Mouse (Mus musculus): ENCODE data around the gene Cdh4. TPM values are rescaled to one million over a fixed set of nuclear protein-coding genes. Genes with fewer than 3 reads are reported as not detected.
A peak's percentile ranks its signal among the peaks of the same experiment; 100 is the strongest.

Cdh4 gene
- polyA plus RNA-seq, 1 experiment from 2014 or later, result 17.0 TPM

DNA sequence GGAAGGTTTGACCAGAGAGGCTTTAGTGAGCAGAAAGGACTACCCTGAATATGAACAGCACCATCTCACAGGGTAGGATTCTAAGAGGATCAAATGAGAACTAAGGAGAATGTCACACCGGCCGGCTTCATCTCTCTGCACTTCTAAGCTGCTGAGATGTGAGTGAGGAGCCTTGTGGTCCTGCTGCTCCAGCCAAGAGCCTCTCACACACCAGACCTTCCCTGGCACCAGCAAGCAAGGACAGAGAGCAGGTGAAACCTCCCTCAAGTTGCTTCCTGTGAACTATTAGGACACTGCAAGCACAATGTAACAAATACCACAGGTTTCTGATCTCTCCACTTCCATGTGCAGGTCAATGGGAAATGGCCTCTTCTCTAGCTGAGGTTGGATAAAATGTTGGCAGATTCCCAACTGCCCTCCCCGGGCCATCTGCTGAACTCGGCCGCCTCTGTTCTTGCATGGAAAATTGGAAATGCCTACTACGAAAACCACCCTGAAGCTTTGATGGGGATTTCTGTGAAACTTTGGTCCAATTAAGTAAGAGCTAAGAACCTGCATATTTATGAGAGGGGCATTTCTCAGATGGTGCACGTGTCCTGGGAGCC, 88.3 kb downstream of the Cdh4 start:
- Histone ChIP-seq H3K36me3 (replicated peaks) (no peaks in the 10 kb centered on the region), H3K27me3 (ENCODE audit: poor library complexity, severe bottlenecking) (peaks cover 48% of the 10 kb centered on the region), H3K27ac (peak overlapping the region; percentile 65), H3K4me1 (peaks cover 86% of the 10 kb centered on the region), H3K9me3 (no peaks in the 10 kb centered on the region), H3K4me3 (no peak overlapping the region)
- 85% methylated on average over 7 of the region's 7 CpGs for WGBS
- DNase-seq (ENCODE audit: extremely low spot score, low spot score), result no peak

DNA sequence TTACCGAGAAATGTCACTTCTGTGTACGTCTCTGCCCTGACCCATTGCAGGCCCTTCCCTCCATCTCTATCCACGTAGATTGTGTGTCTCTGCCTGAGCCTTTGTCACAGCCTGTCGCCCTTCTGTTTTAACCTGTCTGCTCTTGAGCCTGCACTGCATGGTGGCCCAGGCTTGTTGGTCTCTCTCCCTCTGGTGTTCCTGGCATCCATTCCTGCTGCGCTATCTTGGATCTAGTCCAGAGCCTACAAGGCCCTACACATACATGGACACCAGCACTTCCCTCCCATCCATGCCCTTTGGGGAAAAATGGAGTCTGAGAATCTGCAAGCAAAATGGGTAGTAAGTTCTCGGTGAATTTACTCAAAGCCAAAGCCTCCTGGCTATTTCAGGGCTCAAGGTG, 91.0 kb downstream of the Cdh4 start:
- 83% methylated on average over 6 of the region's 6 CpGs for WGBS
- H3K9me3 ChIP-seq, result no peaks in the 10 kb centered on the region
- peaks cover 54% of the 10 kb centered on the region for H3K27me3 ChIP-seq (ENCODE audit: poor library complexity, severe bottlenecking)
- peaks cover 94% of the 10 kb centered on the region for H3K4me1 ChIP-seq
- no peak overlapping the region for H3K4me3 ChIP-seq
- no peak for DNase-seq (ENCODE audit: extremely low spot score, low spot score)
- no peaks in the 10 kb centered on the region for H3K36me3 ChIP-seq (replicated peaks)
- H3K27ac ChIP-seq, result peak overlapping the region; percentile 63; the same call in 1 of the 2 replicates

GRCm38 (mm10) chr2:179533881-179534280, 91.7 kb downstream of the Cdh4 start:
- Histone ChIP-seq H3K27ac (peak overlapping the region; percentile 63), H3K4me1 (peaks cover 94% of the 10 kb centered on the region)
- WGBS, result 57% methylated on average over 2 of the region's 2 CpGs

DNA sequence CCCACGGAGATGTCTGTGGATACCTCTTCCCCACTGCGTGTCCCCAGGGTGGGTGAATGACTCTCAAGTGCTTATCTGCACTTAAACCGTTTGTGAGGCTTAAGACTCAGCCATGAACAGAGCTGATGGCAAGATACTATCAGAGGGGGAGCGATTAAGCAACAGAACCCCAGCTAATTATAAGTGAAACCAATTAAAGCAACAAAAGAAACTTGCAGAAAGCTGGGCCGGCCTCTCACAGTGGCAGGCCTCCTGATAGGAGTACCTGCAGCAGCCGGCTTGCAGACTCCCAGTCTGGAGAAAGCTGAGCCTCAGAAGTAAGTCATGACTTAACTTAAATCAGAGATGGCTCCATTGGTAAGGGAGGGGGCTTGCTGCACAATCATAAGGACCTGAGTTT, 93.0 kb downstream of the Cdh4 start:
- Histone ChIP-seq H3K27ac (peak overlapping the region; percentile 82), H3K4me1 (peaks cover 94% of the 10 kb centered on the region), H3K9me3 (no peaks in the 10 kb centered on the region), H3K27me3 (ENCODE audit: poor library complexity, severe bottlenecking) (peaks cover 48% of the 10 kb centered on the region), H3K36me3 (replicated peaks) (no peaks in the 10 kb centered on the region), H3K4me3 (no peak overlapping the region)
- WGBS, result 7% methylated on average over 6 of the region's 6 CpGs
- peak; percentile 41 for DNase-seq (ENCODE audit: extremely low spot score, low spot score)

More at GRCm38 (mm10) chr2:179533881-179534280, 91.7 kb downstream of the Cdh4 start:
- no peak for DNase-seq (ENCODE audit: extremely low spot score, low spot score)
- Histone ChIP-seq H3K9me3 (no peaks in the 10 kb centered on the region), H3K4me3 (no peak overlapping the region), H3K27me3 (ENCODE audit: poor library complexity, severe bottlenecking) (peaks cover 56% of the 10 kb centered on the region), H3K36me3 (replicated peaks) (no peaks in the 10 kb centered on the region)

GRCm38 (mm10) chr2:179536762-179537161, 94.5 kb downstream of the Cdh4 start:
- Histone ChIP-seq H3K27ac (peak overlapping the region; percentile 85), H3K27me3 (ENCODE audit: poor library complexity, severe bottlenecking) (peaks cover 36% of the 10 kb centered on the region), H3K4me1 (peaks cover 90% of the 10 kb centered on the region), H3K9me3 (peaks cover 8% of the 10 kb centered on the region; the same call in 1 of the 2 replicates), H3K36me3 (replicated peaks) (peaks cover 11% of the 10 kb centered on the region), H3K4me3 (0 out of 2 replicates have a peak overlapping the region, but pooled peaks have one; percentile 24)
- DNase-seq (ENCODE audit: extremely low spot score, low spot score), result no peak
- 3% methylated on average over 2 of the region's 2 CpGs for WGBS

DNA sequence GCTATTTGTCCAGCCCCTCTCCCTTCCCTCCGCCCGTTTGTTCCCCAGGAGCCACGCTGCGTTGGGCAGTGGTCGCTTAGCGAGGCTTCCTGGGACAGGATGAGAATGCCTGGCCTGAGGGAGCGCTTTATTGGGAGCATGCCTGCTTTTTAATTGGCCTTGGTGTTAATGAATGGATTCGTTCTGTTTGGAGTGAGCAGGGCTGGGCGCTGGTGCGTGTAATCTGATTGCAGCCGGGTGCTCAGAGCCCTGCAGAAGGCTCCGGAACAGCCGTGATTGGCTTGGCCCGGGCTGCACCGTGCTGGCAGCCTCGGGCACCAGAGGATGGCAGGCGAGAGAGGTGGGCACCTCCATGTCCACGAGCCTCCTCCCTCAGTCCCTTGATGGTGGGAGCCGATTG, 95.2 kb downstream of the Cdh4 start:
- H3K9me3 ChIP-seq, result peaks cover 8% of the 10 kb centered on the region; the same call in 1 of the 2 replicates
- peaks cover 86% of the 10 kb centered on the region for H3K4me1 ChIP-seq
- H3K36me3 ChIP-seq (replicated peaks), result peaks cover 11% of the 10 kb centered on the region
- peak overlapping the region; percentile 33 for H3K4me3 ChIP-seq
- peaks cover 31% of the 10 kb centered on the region for H3K27me3 ChIP-seq (ENCODE audit: poor library complexity, severe bottlenecking)
- under 1% methylated on average over 19 of the region's 19 CpGs for WGBS
- peak overlapping the region; percentile 85 for H3K27ac ChIP-seq
- peak; percentile 88 for DNase-seq (ENCODE audit: extremely low spot score, low spot score)

GRCm38 (mm10) chr2:179537800-179538450, 95.7 kb downstream of the Cdh4 start:
- H3K4me3 ChIP-seq, result peak overlapping the region; percentile 33
- H3K4me1 ChIP-seq, result peaks cover 82% of the 10 kb centered on the region

GRCm38 (mm10) chr2:179538535-179538934, 96.3 kb downstream of the Cdh4 start:
- H3K4me1 ChIP-seq, result peaks cover 80% of the 10 kb centered on the region
- peaks cover 11% of the 10 kb centered on the region for H3K36me3 ChIP-seq (replicated peaks)
- no peak overlapping the region for H3K4me3 ChIP-seq
- WGBS, result 42% methylated on average over 4 of the region's 4 CpGs
- peaks cover 8% of the 10 kb centered on the region; the same call in 1 of the 2 replicates for H3K9me3 ChIP-seq
- no peak for DNase-seq (ENCODE audit: extremely low spot score, low spot score)
- H3K27me3 ChIP-seq (ENCODE audit: poor library complexity, severe bottlenecking), result peaks cover 20% of the 10 kb centered on the region
- H3K27ac ChIP-seq, result peak overlapping the region; percentile 85

More at GRCm38 (mm10) chr2:179537800-179538450, 95.7 kb downstream of the Cdh4 start:
- 21% methylated on average over 3 of the region's 3 CpGs for WGBS
- no peak for DNase-seq (ENCODE audit: extremely low spot score, low spot score)
- Histone ChIP-seq H3K27me3 (ENCODE audit: poor library complexity, severe bottlenecking) (peaks cover 26% of the 10 kb centered on the region), H3K9me3 (peaks cover 8% of the 10 kb centered on the region; the same call in 1 of the 2 replicates), H3K36me3 (replicated peaks) (peaks cover 11% of the 10 kb centered on the region), H3K27ac (peak overlapping the region; percentile 85)

GRCm38 (mm10) chr2:179539532-179540245, 97.5 kb downstream of the Cdh4 start:
- Histone ChIP-seq H3K27ac (peak overlapping the region; percentile 85), H3K36me3 (replicated peaks) (peaks cover 11% of the 10 kb centered on the region), H3K27me3 (ENCODE audit: poor library complexity, severe bottlenecking) (peaks cover 11% of the 10 kb centered on the region; the same call in 1 of the 2 replicates), H3K9me3 (peaks cover 8% of the 10 kb centered on the region; the same call in 1 of the 2 replicates), H3K4me1 (peaks cover 68% of the 10 kb centered on the region), H3K4me3 (no peak overlapping the region)
- 13% methylated on average over 9 of the region's 9 CpGs for WGBS
- DNase-seq (ENCODE audit: extremely low spot score, low spot score), result peak; percentile 47

- Histone ChIP-seq H3K36me3 (replicated peaks) (peaks cover 14% of the 10 kb centered on the region), H3K27me3 (ENCODE audit: poor library complexity, severe bottlenecking) (peaks cover 8% of the 10 kb centered on the region; the same call in 1 of the 2 replicates), H3K4me3 (no peak overlapping the region), H3K9me3 (peaks cover 8% of the 10 kb centered on the region; the same call in 1 of the 2 replicates), H3K4me1 (peaks cover 54% of the 10 kb centered on the region), H3K27ac (peak overlapping the region; percentile 85)
- 95% methylated on average over 4 of the region's 4 CpGs for WGBS
- DNase-seq (ENCODE audit: extremely low spot score, low spot score), result no peak
These were observed 98.9 kb downstream of the Cdh4 start for GRCm38 (mm10) chr2:179541096-179541495.

- H3K27ac ChIP-seq, result 0 out of 2 replicates have a peak overlapping the region, but pooled peaks have one; percentile 44
- WGBS, result 79% methylated on average over 5 of the region's 5 CpGs
- no peaks in the 10 kb centered on the region; the same call in 1 of the 2 replicates for H3K9me3 ChIP-seq
- no peak overlapping the region for H3K4me3 ChIP-seq
- peaks cover 12% of the 10 kb centered on the region for H3K4me1 ChIP-seq
- no peak for DNase-seq (ENCODE audit: extremely low spot score, low spot score)
- no peaks in the 10 kb centered on the region for H3K27me3 ChIP-seq (ENCODE audit: poor library complexity, severe bottlenecking)
- peaks cover 6% of the 10 kb centered on the region; the same call in 1 of the 2 replicates for H3K36me3 ChIP-seq (replicated peaks)
These were observed 105.4 kb downstream of the Cdh4 start for GRCm38 (mm10) chr2:179547627-179548026.

- no peak for DNase-seq (ENCODE audit: extremely low spot score, low spot score)
- Histone ChIP-seq H3K36me3 (replicated peaks) (no peaks in the 10 kb centered on the region), H3K27ac (0 out of 2 replicates have a peak overlapping the region, but pooled peaks have one; percentile 20), H3K27me3 (ENCODE audit: poor library complexity, severe bottlenecking) (no peaks in the 10 kb centered on the region), H3K4me3 (no peak overlapping the region), H3K4me1 (peaks cover 12% of the 10 kb centered on the region), H3K9me3 (no peaks in the 10 kb centered on the region)
- WGBS, result 86% methylated on average over 4 of the region's 4 CpGs
These were observed 113.7 kb downstream of the Cdh4 start for GRCm38 (mm10) chr2:179555928-179556327.

Data from forebrain, embryonic 10.5 days (tissue).